Mouse (Mus musculus) heart, postnatal 0 days (tissue): ENCODE measurements around the gene Rbm33. TPM values are rescaled to one million over a fixed set of nuclear protein-coding genes. Genes with fewer than 3 reads are reported as not detected.

Source experiments
- ATAC-seq: fragments of 200-750 bp; cut with Nextera tagmentation; 2 replicates; pipeline ENCODE4 v1.8.0; 2017; ENCODE audit warnings: low read depth, moderate number of reproducible peaks, moderate library complexity; ENCODE audit not compliant: insufficient read depth
- DNase-seq: peaks from one replicate; pipeline ENCODE4 v3.0.0-alpha.2; 2016; ENCODE audit warnings: low spot score
- H3K27ac ChIP-seq: fragments of 300-500 bp; sonication (generic); 2 replicates; pipeline ENCODE4 v1.5.1; 2014; ENCODE audit warnings: low read depth, mild to moderate bottlenecking
- H3K27me3 ChIP-seq: fragments of 300-500 bp; sonication (generic); 2 replicates; pipeline ENCODE4 v1.6.1; 2014; ENCODE audit warnings: low read length, mixed read lengths; ENCODE audit not compliant: control insufficient read depth, insufficient read depth
- H3K36me3 ChIP-seq: fragments of 300-500 bp; sonication (generic); replicated peaks from 2 replicates; pipeline ENCODE4 v1.6.1; 2014; ENCODE audit warnings: low read length, mixed read lengths; ENCODE audit not compliant: control insufficient read depth, insufficient read depth
- H3K4me1 ChIP-seq: fragments of 300-500 bp; sonication (generic); 2 replicates; pipeline ENCODE4 v1.6.1; 2014; ENCODE audit warnings: antibody characterized with exemption; ENCODE audit not compliant: control insufficient read depth, insufficient read depth
- H3K4me2 ChIP-seq: fragments of 300-500 bp; sonication (generic); 2 replicates; pipeline ENCODE4 v1.6.1; 2014; ENCODE audit warnings: low read depth, mild to moderate bottlenecking, low read length, moderate library complexity
- H3K4me3 ChIP-seq: fragments of 300-500 bp; sonication (generic); 2 replicates; pipeline ENCODE4 v1.5.1; 2014; ENCODE audit warnings: low read depth, low read length
- H3K9ac ChIP-seq: fragments of 300-500 bp; sonication (generic); replicated peaks from 2 replicates; pipeline ENCODE4 v1.6.1; 2014; ENCODE audit warnings: low read depth, low read length, mixed read lengths
- H3K9me3 ChIP-seq: fragments of 300-500 bp; sonication (generic); replicated peaks from 2 replicates; pipeline ENCODE4 v1.6.1; 2016; ENCODE audit warnings: low read length; ENCODE audit not compliant: control insufficient read depth
- CTCF ChIP-seq: IDR thresholded peaks from 2 replicates; pipeline ENCODE4 v1.5.1; 2016; ENCODE audit warnings: antibody characterized with exemption, control low read depth, low read depth
- EP300 ChIP-seq: IDR thresholded peaks from 2 replicates; pipeline ENCODE4 v1.6.1; 2016; ENCODE audit warnings: antibody characterized with exemption, low read depth
- WGBS: fragments of 180-500 bp; shearing (Covaris S2); extraction: QIAGEN DNeasy Blood & Tissue Kit; methylation state at CpG from one replicate; pipeline ENCODE4 v1.1.7; 2014; 5-methylcytosine and 5-hydroxymethylcytosine counted together
- polyA plus RNA-seq: library from polyadenylated mRNA; unstranded; fragments of >200 nt; fragmentation: Nextera tagmentation; extraction: Ambion mirVana; gene quantifications from 2 replicates; pipeline ENCODE4 v1.2.1, GENCODE M21; 2015
- total RNA-seq: library from RNA; depleted of rRNA; stranded (reverse); fragments of >200 nt; gene quantifications from 2 replicates; pipeline ENCODE4 v1.2.3, GENCODE M21; 2014; ENCODE audit warnings: low replicate concordance; rRNA removed

Rbm33 gene
- total RNA-seq, result 16.6 and 17.1 TPM in 2 replicates
- 6.4 and 6.6 TPM in 2 replicates for polyA plus RNA-seq

- H3K9me3 ChIP-seq, result no peaks in the 10 kb centered on the region
- under 1% methylated on average over 72 of the region's 76 CpGs for WGBS
- peak within 1 kb of the TSS; percentile 100 for H3K9ac ChIP-seq
- H3K4me2 ChIP-seq, result peak within 1 kb of the TSS; percentile 71
- peak within 1 kb of the TSS; percentile 100 for H3K27ac ChIP-seq
- H3K4me1 ChIP-seq, result peaks cover 22% of the 10 kb centered on the region
- H3K4me3 ChIP-seq, result peak within 1 kb of the TSS; percentile 100
- DNase-seq (peak; percentile 89), ATAC-seq (peak; percentile 94)
- 0 out of 2 replicates have a peak, but pooled peaks cover 5% of the 10 kb centered on the region for H3K36me3 ChIP-seq
- TF ChIP-seq CTCF (no peak), EP300 (no peak; the same call in 1 of the 2 replicates)
- no peaks in the 10 kb centered on the region for H3K27me3 ChIP-seq
Observed at GRCm38 (mm10) chr5:28316722-28317245, at the start of gene Rbm33. TSS of gene Rbm33 (plus strand) at chr5:28317121.

- DNase-seq, result no peak
- Histone ChIP-seq H3K27ac (no peak overlapping the region), H3K36me3 (no peaks in the 10 kb centered on the region), H3K9me3 (no peaks in the 10 kb centered on the region), H3K4me1 (no peaks in the 10 kb centered on the region), H3K4me2 (no peak overlapping the region), H3K27me3 (no peaks in the 10 kb centered on the region), H3K4me3 (no peak overlapping the region), H3K9ac (no peak overlapping the region)
- TF ChIP-seq EP300, result no peak
- no peak for TF ChIP-seq CTCF
- WGBS, result 26% methylated on average over 2 of the region's 2 CpGs
- no peak for ATAC-seq
Observed at GRCm38 (mm10) chr5:28267576-28267975, 49.3 kb upstream of the Rbm33 start.

GRCm38 (mm10) chr5:28269469-28269991 is 47.4 kb upstream of the Rbm33 start:
- Histone ChIP-seq H3K27me3 (no peaks in the 10 kb centered on the region), H3K36me3 (no peaks in the 10 kb centered on the region), H3K4me2 (no peak overlapping the region), H3K4me1 (no peaks in the 10 kb centered on the region), H3K9me3 (no peaks in the 10 kb centered on the region), H3K27ac (no peak overlapping the region), H3K9ac (no peak overlapping the region), H3K4me3 (no peak overlapping the region)
- no peak for TF ChIP-seq CTCF
- TF ChIP-seq EP300, result no peak
- DNase-seq (no peak), ATAC-seq (no peak)
- WGBS, result 40% methylated on average over 6 of the region's 6 CpGs

GRCm38 (mm10) chr5:28272836-28273235 is 44.1 kb upstream of the Rbm33 start:
- ATAC-seq (no peak), DNase-seq (no peak)
- no peak for TF ChIP-seq EP300
- TF ChIP-seq CTCF, result no peak
- H3K27ac ChIP-seq, result no peak overlapping the region
- no peak overlapping the region for H3K4me2 ChIP-seq
- H3K4me3 ChIP-seq, result no peak overlapping the region
- no peaks in the 10 kb centered on the region for H3K36me3 ChIP-seq
- 44% methylated on average over 2 of the region's 2 CpGs for WGBS
- H3K9ac ChIP-seq, result no peak overlapping the region
- H3K4me1 ChIP-seq, result no peaks in the 10 kb centered on the region
- H3K27me3 ChIP-seq, result no peaks in the 10 kb centered on the region
- H3K9me3 ChIP-seq, result no peaks in the 10 kb centered on the region

GRCm38 (mm10) chr5:28277279-28277678 is 39.6 kb upstream of the Rbm33 start:
- ATAC-seq, result no peak
- H3K4me2 ChIP-seq, result no peak overlapping the region
- TF ChIP-seq EP300, result no peak
- no peak for TF ChIP-seq CTCF

More at GRCm38 (mm10) chr5:28277279-28277678, 39.6 kb upstream of the Rbm33 start:
- no peaks in the 10 kb centered on the region for H3K27me3 ChIP-seq
- H3K27ac ChIP-seq, result no peak overlapping the region
- DNase-seq, result no peak
- H3K9me3 ChIP-seq, result no peaks in the 10 kb centered on the region
- 62% methylated on average over 2 of the region's 2 CpGs for WGBS
- no peak overlapping the region for H3K9ac ChIP-seq
- no peaks in the 10 kb centered on the region for H3K4me1 ChIP-seq
- H3K4me3 ChIP-seq, result no peak overlapping the region
- H3K36me3 ChIP-seq, result no peaks in the 10 kb centered on the region
